Mouse (Mus musculus) embryonic facial prominence, embryonic 10.5 days (tissue): ENCODE results near the gene Ncbp3. TPM values are rescaled to one million over a fixed set of nuclear protein-coding genes. Genes with fewer than 3 reads are reported as not detected.
"Not testable (repeated sequence)": the region's sequence is repeated elsewhere in the genome, so short reads cannot be mapped to it uniquely, and the experiment has no call there.

Experiments
- DNase-seq: peaks from one replicate; pipeline ENCODE4 v3.0.0-alpha.2; 2017; ENCODE audit warnings: low spot score
- H3K27ac ChIP-seq: fragments of 300-500 bp; sonication (generic); replicated peaks from 2 replicates; pipeline ENCODE4 v1.5.1; 2016; ENCODE audit warnings: mild to moderate bottlenecking
- H3K27me3 ChIP-seq: fragments of 300-500 bp; sonication (generic); replicated peaks from 2 replicates; pipeline ENCODE4 v1.6.1; 2016; ENCODE audit warnings: low read depth, mild to moderate bottlenecking; ENCODE audit not compliant: poor library complexity, severe bottlenecking
- H3K36me3 ChIP-seq: fragments of 300-500 bp; sonication (generic); replicated peaks from 2 replicates; pipeline ENCODE4 v1.6.1; 2016; ENCODE audit warnings: mild to moderate bottlenecking, moderate library complexity
- H3K4me1 ChIP-seq: fragments of 300-500 bp; sonication (generic); 2 replicates; pipeline ENCODE4 v1.6.1; 2016
- H3K4me3 ChIP-seq: fragments of 300-500 bp; sonication (generic); 2 replicates; pipeline ENCODE4 v1.5.1; 2016; ENCODE audit warnings: mild to moderate bottlenecking, moderate library complexity
- H3K9me3 ChIP-seq: fragments of 300-500 bp; sonication (generic); 2 replicates; pipeline ENCODE4 v1.6.1; 2016; ENCODE audit warnings: mild to moderate bottlenecking
- WGBS: fragments of 180-500 bp; shearing (Covaris S2); methylation state at CpG from one replicate; pipeline ENCODE4 v1.1.7; 2016; 5-methylcytosine and 5-hydroxymethylcytosine counted together
- polyA plus RNA-seq: library from polyadenylated mRNA; unstranded; fragments of >200 nt; fragmentation: Nextera tagmentation; extraction: Ambion mirVana; gene quantifications from 2 replicates; pipeline ENCODE4 v1.2.1, GENCODE M21; 2016

Ncbp3 gene
- polyA plus RNA-seq, 1 experiment from 2014 or later: 13.8 TPM

DNA sequence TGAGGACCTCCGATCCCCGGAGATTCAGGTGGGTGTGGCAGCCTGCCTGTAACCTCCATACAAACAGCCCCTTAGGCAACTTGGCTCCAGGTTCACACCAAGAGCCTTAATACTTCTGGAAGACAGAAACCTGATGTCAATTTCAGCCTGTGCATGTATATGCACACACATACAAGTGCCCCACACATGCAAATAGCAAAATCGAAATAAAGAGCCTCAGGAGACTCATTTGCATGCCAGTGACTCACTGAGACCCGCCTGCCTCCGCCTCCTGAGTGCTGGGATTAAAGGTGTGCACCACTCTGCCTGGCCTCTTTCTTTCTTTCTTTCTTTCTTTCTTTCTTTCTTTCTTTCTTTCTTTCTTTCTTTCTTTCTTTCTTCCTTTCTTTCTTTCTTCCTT, 51.3 kb downstream of the Ncbp3 start:
- no peaks in the 10 kb centered on the region for H3K4me1 ChIP-seq
- no peak for DNase-seq
- no peak overlapping the region for H3K27ac ChIP-seq
- H3K36me3 ChIP-seq: no peaks in the 10 kb centered on the region
- WGBS: 75% methylated on average over 5 of the region's 5 CpGs
- H3K9me3 ChIP-seq: no peaks in the 10 kb centered on the region
- H3K4me3 ChIP-seq: no peak overlapping the region
- H3K27me3 ChIP-seq: no peaks in the 10 kb centered on the region

GRCm38 (mm10) chr11:73099976-73100750, 52.6 kb downstream of the Ncbp3 start:
- no peak for DNase-seq
- H3K4me1 ChIP-seq: no peaks in the 10 kb centered on the region
- no peak overlapping the region for H3K4me3 ChIP-seq
- H3K27me3 ChIP-seq: no peaks in the 10 kb centered on the region
- H3K36me3 ChIP-seq: no peaks in the 10 kb centered on the region
- no peak overlapping the region for H3K27ac ChIP-seq
- 74% methylated on average over 14 of the region's 14 CpGs for WGBS
- no peaks in the 10 kb centered on the region for H3K9me3 ChIP-seq

DNA sequence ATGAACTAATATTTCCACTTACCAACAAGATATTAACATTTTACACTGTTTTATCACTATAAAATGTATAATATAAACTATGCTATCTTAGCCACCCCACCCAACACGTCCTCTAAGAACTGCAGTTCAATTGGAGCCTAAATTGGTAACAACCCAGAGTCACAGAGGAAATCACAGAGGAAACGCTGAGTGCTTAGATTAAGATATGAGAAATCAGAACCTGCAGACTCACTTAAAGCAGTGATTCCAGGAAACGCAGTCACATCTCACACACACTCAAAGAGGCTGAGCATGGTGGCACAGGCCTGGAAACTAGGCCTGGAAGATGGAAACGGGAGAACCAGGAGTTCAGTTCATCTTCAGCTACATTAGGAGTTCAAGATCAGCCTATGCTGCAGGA, 53.7 kb downstream of the Ncbp3 start:
- Histone ChIP-seq H3K4me3 (no peak overlapping the region), H3K27me3 (no peaks in the 10 kb centered on the region), H3K36me3 (no peaks in the 10 kb centered on the region), H3K9me3 (no peaks in the 10 kb centered on the region), H3K27ac (no peak overlapping the region), H3K4me1 (no peaks in the 10 kb centered on the region)
- 82% methylated on average over 4 of the region's 4 CpGs for WGBS
- DNase-seq: no peak

DNA sequence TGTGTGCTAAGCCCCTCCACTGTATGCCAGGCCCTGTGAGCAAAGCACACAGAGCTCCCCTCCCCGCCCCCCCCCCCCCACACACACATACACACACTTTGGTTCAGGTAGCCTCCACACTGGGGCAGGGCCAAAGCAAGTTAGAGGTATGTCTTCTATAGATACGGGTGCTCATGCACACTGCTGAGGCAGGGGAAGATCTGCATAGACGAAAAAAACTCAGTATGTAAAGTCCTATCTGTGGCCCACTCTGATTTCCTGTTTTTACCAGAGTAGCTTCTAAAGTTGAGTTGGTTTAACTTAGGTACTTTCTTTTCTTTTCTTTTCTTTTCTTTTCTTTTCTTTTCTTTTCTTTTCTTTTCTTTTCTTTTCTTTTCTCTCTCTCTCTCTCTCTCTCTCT, 57.7 kb downstream of the Ncbp3 start:
- Histone ChIP-seq H3K4me1 (no peaks in the 10 kb centered on the region), H3K4me3 (no peak overlapping the region), H3K27me3 (no peaks in the 10 kb centered on the region), H3K9me3 (no peaks in the 10 kb centered on the region), H3K36me3 (no peaks in the 10 kb centered on the region), H3K27ac (no peak overlapping the region)
- no peak for DNase-seq
- WGBS: 58% methylated on average over 3 of the region's 3 CpGs

DNA sequence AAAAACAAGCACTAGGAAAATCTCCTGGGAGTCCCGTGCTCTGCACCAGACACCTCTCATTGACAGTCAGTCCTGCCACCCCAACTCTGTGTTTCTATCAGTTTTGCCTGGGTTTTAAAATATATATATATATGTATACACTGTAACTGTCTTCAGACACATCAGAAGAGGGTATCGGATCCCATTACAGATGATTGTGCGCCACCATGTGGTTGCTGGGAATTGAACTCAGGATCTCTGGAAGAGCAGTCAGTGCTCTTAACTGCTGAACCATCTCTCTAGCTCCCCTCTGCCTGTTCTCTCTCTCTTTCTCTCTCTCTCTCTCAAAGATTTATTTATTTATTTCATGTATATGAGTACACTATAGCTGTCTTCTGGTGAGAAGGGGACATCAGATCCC, 59.8 kb downstream of the Ncbp3 start:
- H3K27ac ChIP-seq, H3K27me3 ChIP-seq, H3K9me3 ChIP-seq, H3K4me3 ChIP-seq, DNase-seq, H3K4me1 ChIP-seq, H3K36me3 ChIP-seq: not testable (repeated sequence)
- 43% methylated on average over 3 of the region's 3 CpGs for WGBS

GRCm38 (mm10) chr11:73108195-73108897, 60.8 kb downstream of the Ncbp3 start:
- H3K4me3 ChIP-seq: no peak overlapping the region
- WGBS: 74% methylated on average over 5 of the region's 5 CpGs
- no peaks in the 10 kb centered on the region for H3K27me3 ChIP-seq

GRCm38 (mm10) chr11:73108898-73109625, 61.5 kb downstream of the Ncbp3 start:
- Histone ChIP-seq H3K9me3 (no peaks in the 10 kb centered on the region), H3K4me1 (no peaks in the 10 kb centered on the region), H3K4me3 (no peak overlapping the region), H3K27ac (no peak overlapping the region), H3K27me3 (no peaks in the 10 kb centered on the region), H3K36me3 (no peaks in the 10 kb centered on the region)
- DNase-seq: no peak
- 82% methylated on average over 14 of the region's 14 CpGs for WGBS

More at GRCm38 (mm10) chr11:73108195-73108897, 60.8 kb downstream of the Ncbp3 start:
- DNase-seq: no peak
- no peaks in the 10 kb centered on the region for H3K9me3 ChIP-seq
- H3K4me1 ChIP-seq: no peaks in the 10 kb centered on the region
- H3K36me3 ChIP-seq: no peaks in the 10 kb centered on the region
- no peak overlapping the region for H3K27ac ChIP-seq

DNA sequence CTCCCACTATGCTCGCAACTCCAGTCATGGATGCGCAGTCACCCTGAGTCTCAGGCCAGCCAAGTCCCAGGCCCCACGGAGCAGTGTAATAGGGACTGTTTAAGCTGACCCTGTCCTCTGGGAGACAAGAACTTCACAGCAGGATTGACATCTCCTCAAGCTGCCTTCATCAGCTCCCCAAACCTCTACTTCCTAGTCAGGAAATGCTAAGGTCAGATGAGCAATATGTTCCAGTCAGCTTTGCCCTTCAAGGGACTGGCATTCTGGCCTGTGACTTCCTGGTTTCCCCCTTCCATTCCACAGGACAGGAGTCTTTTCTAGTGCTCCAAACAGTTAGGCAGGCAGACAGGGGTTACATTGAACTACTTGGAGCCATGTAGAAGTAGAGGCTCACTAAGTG, 62.4 kb downstream of the Ncbp3 start:
- H3K27me3 ChIP-seq: no peaks in the 10 kb centered on the region
- no peak overlapping the region for H3K4me3 ChIP-seq
- 90% methylated on average over 3 of the region's 3 CpGs for WGBS
- no peaks in the 10 kb centered on the region for H3K4me1 ChIP-seq
- no peaks in the 10 kb centered on the region for H3K36me3 ChIP-seq
- H3K9me3 ChIP-seq: no peaks in the 10 kb centered on the region
- no peak overlapping the region for H3K27ac ChIP-seq
- no peak for DNase-seq

GRCm38 (mm10) chr11:73111414-73111813, 63.8 kb downstream of the Ncbp3 start:
- no peak overlapping the region for H3K4me3 ChIP-seq
- no peaks in the 10 kb centered on the region for H3K27me3 ChIP-seq
- H3K27ac ChIP-seq: no peak overlapping the region
- 65% methylated on average over 6 of the region's 6 CpGs for WGBS
- H3K4me1 ChIP-seq: no peaks in the 10 kb centered on the region
- DNase-seq: no peak
- no peaks in the 10 kb centered on the region for H3K36me3 ChIP-seq
- no peaks in the 10 kb centered on the region for H3K9me3 ChIP-seq

DNA sequence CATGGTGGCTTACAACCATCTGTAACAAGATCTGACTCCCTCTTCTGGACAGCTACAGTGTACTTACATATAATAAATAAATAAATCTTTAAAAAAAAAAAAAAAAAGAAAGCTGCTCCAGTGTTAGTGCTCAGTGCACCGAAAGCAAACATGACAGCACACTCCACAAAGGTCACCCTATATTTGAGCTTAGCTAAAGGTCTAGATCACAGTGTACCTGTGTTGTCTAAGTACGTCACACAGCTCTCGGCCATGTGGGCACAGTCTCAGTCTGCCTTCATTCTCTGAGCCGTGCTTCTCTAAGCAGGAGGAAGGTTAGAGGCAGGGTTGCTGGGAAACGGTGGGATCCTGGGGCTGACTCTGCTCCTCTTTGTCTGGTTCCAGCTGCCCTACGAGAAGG, 78.9 kb downstream of the Ncbp3 start:
- peaks cover 86% of the 10 kb centered on the region for H3K36me3 ChIP-seq
- H3K4me1 ChIP-seq: no peaks in the 10 kb centered on the region
- whole genome bisulfite sequencing: 95% methylated on average over 6 of the region's 6 CpGs
- no peak for DNase-seq
- no peak overlapping the region for H3K4me3 ChIP-seq
- H3K9me3 ChIP-seq: no peaks in the 10 kb centered on the region
- no peak overlapping the region for H3K27ac ChIP-seq
- no peaks in the 10 kb centered on the region for H3K27me3 ChIP-seq

- WGBS: 87% methylated on average over 7 of the region's 7 CpGs
These were observed 83.4 kb downstream of the Ncbp3 start for GRCm38 (mm10) chr11:73131020-73131419.

DNA sequence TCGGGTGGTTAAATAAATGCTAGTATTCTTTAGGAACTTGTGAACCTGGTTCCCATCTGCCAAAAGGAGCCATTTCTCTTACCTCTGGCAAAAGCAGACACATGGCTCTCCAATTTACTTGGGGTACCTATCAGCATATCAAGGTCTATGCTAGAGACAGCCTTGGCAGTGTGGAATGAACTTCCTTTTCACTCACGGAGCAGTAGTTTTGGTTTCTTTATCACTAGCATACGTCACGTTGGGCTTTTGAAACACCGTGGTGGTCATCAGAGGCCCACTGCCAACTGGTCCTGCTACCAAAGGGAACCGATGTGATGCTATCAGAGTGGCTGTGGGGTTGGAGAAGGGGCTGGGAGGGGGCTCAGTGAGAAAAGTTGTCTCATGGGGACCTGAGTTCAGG, 85.4 kb downstream of the Ncbp3 start:
- no peak overlapping the region for H3K27ac ChIP-seq
- H3K4me1 ChIP-seq: peaks cover 33% of the 10 kb centered on the region
- H3K9me3 ChIP-seq: peaks cover 24% of the 10 kb centered on the region; the same call in 1 of the 2 replicates
- no peak overlapping the region for H3K4me3 ChIP-seq
- H3K36me3 ChIP-seq: peaks cover 89% of the 10 kb centered on the region
- DNase-seq: no peak
- H3K27me3 ChIP-seq: no peaks in the 10 kb centered on the region
- 97% methylated on average over 6 of the region's 6 CpGs for WGBS

More at GRCm38 (mm10) chr11:73131020-73131419, 83.4 kb downstream of the Ncbp3 start:
- Histone ChIP-seq H3K4me3 (no peak overlapping the region), H3K27me3 (no peaks in the 10 kb centered on the region), H3K36me3 (peaks cover 99% of the 10 kb centered on the region), H3K9me3 (peaks cover 20% of the 10 kb centered on the region; the same call in 1 of the 2 replicates), H3K4me1 (peaks cover 16% of the 10 kb centered on the region), H3K27ac (no peak overlapping the region)
- no peak for DNase-seq
